Mouse (Mus musculus) embryonic facial prominence, embryonic 14.5 days (tissue): ENCODE data around the gene Fra10ac1. TPM values are rescaled to one million over a fixed set of nuclear protein-coding genes. Genes with fewer than 3 reads are reported as not detected.

Experiments used
- ATAC-seq: fragments of 200-750 bp; cut with Nextera tagmentation; 2 replicates; pipeline ENCODE4 v1.8.0; 2017; ENCODE audit warnings: low read depth, moderate number of reproducible peaks, moderate TSS enrichment
- DNase-seq: peaks from one replicate; pipeline ENCODE4 v3.0.0-alpha.2; 2015; ENCODE audit warnings: low spot score
- H3K27ac ChIP-seq: fragments of 300-500 bp; sonication (generic); replicated peaks from 2 replicates; pipeline ENCODE4 v1.5.1; 2014; ENCODE audit warnings: low read depth, mild to moderate bottlenecking, low read length, moderate library complexity
- H3K27me3 ChIP-seq: fragments of 300-500 bp; sonication (generic); replicated peaks from 2 replicates; pipeline ENCODE4 v1.6.1; 2014; ENCODE audit warnings: low read length; ENCODE audit not compliant: control insufficient read depth, insufficient read depth
- H3K36me3 ChIP-seq: fragments of 300-500 bp; sonication (generic); 2 replicates; pipeline ENCODE4 v1.6.1; 2014; ENCODE audit warnings: low read length, mixed read lengths; ENCODE audit not compliant: control insufficient read depth, insufficient read depth
- H3K4me1 ChIP-seq: fragments of 300-500 bp; sonication (generic); 2 replicates; pipeline ENCODE4 v1.6.1; 2014; ENCODE audit warnings: antibody characterized with exemption, low read length; ENCODE audit not compliant: control insufficient read depth, insufficient read depth
- H3K4me2 ChIP-seq: fragments of 300-500 bp; sonication (generic); 2 replicates; pipeline ENCODE4 v1.6.1; 2014; ENCODE audit warnings: low read depth, mild to moderate bottlenecking, low read length, moderate library complexity, mixed read lengths
- H3K4me3 ChIP-seq: fragments of 300-500 bp; sonication (generic); 2 replicates; pipeline ENCODE4 v1.5.1; 2014; ENCODE audit warnings: low read depth, mild to moderate bottlenecking, low read length
- H3K9ac ChIP-seq: fragments of 300-500 bp; sonication (generic); 2 replicates; pipeline ENCODE4 v1.6.1; 2014; ENCODE audit warnings: low read depth, mild to moderate bottlenecking, low read length, moderate library complexity, mixed read lengths
- H3K9me3 ChIP-seq: fragments of 300-500 bp; sonication (generic); 2 replicates; pipeline ENCODE4 v1.6.1; 2016; ENCODE audit warnings: low read length; ENCODE audit not compliant: control insufficient read depth
- WGBS: fragments of 180-500 bp; shearing (Covaris S2); extraction: QIAGEN DNeasy Blood & Tissue Kit; methylation state at CpG from one replicate; pipeline ENCODE4 v1.1.7; 2014; 5-methylcytosine and 5-hydroxymethylcytosine counted together
- polyA plus RNA-seq: library from polyadenylated mRNA; unstranded; fragments of >200 nt; fragmentation: Nextera tagmentation; extraction: Ambion mirVana; gene quantifications from 2 replicates; pipeline ENCODE4 v1.2.1, GENCODE M21; 2014

Gene Fra10ac1
- polyA plus RNA-seq, 1 experiment from 2014 or later: 26.0 TPM

DNA sequence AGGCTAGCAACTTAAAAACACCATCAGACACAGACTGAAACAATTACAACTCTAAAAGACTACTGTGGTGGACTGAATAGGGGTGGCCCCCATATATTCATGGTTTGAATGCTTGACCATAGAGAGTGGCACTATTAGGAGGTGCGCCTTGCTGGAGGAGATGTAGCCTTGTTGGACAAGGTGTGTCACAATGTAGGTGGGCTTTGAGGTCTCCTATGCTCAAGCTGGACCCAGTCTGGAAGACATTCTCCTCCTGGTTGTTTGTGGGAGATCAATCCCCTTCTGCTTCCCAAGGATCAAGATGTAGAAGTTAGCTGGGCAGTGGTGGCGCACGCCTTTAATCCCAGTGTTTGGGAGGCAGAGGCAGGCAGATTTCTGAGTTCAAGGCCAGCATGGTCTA lies 6.3 kb downstream of the Fra10ac1 start:
- Histone ChIP-seq H3K9me3 (no peaks in the 10 kb centered on the region), H3K27ac (no peak overlapping the region), H3K27me3 (no peaks in the 10 kb centered on the region), H3K36me3 (peaks cover 37% of the 10 kb centered on the region), H3K4me2 (no peak overlapping the region), H3K4me1 (no peaks in the 10 kb centered on the region), H3K4me3 (no peak overlapping the region), H3K9ac (no peak overlapping the region)
- DNase-seq (no peak), ATAC-seq (no peak)
- WGBS: 100% methylated on average over 3 of the region's 3 CpGs

DNA sequence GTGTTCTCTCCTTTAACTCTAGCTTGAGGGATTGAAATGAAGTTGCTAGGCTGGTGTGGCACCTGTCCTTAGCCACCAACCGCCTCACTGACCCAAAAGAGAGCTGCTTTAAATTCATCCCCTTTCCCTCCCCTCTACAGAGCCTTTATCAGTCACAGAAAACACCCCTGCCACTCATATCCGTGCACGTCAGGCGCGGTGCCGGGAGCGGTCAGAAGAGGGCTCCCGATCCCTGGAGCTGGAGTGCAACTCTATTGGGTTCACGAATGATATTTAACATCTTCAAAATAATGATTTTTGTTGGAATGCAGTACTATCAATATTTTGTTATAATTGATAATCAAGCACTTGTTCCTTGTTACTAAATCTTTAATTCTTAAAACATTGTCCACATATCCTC lies 17.3 kb downstream of the Fra10ac1 start:
- no peaks in the 10 kb centered on the region for H3K27me3 ChIP-seq
- H3K36me3 ChIP-seq: peaks cover 31% of the 10 kb centered on the region
- DNase-seq: no peak
- no peaks in the 10 kb centered on the region for H3K9me3 ChIP-seq
- H3K9ac ChIP-seq: no peak overlapping the region
- 66% methylated on average over 9 of the region's 9 CpGs for WGBS
- H3K4me3 ChIP-seq: no peak overlapping the region
- no peak for ATAC-seq
- no peak overlapping the region for H3K27ac ChIP-seq
- H3K4me2 ChIP-seq: no peak overlapping the region
- H3K4me1 ChIP-seq: no peaks in the 10 kb centered on the region

DNA sequence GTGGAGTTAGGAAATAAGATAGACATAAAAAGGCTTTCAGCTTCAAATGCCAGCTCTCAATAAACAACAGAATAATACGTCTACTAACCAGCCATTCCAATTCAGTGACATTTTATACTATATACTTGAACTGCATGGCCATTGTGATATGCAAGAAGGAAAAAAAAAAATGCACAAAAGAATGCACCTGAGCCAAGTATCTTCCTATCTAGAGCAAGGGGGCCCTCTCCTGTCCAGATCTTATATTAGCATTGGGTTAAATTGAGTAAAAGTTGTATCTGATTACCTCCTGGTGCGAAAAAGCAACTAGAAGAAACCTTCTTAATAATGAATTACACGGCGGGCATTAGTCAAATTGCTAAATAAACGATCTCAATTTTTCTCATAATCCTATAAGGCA lies 25.2 kb downstream of the Fra10ac1 start:
- DNase-seq: peak; percentile 47
- H3K9ac ChIP-seq: no peak overlapping the region
- no peak overlapping the region for H3K27ac ChIP-seq
- no peaks in the 10 kb centered on the region for H3K9me3 ChIP-seq
- ATAC-seq: no peak
- no peaks in the 10 kb centered on the region for H3K27me3 ChIP-seq
- H3K4me2 ChIP-seq: no peak overlapping the region
- H3K4me3 ChIP-seq: no peak overlapping the region
- 89% methylated on average over 5 of the region's 5 CpGs for WGBS
- H3K36me3 ChIP-seq: peaks cover 14% of the 10 kb centered on the region
- no peaks in the 10 kb centered on the region for H3K4me1 ChIP-seq

DNA sequence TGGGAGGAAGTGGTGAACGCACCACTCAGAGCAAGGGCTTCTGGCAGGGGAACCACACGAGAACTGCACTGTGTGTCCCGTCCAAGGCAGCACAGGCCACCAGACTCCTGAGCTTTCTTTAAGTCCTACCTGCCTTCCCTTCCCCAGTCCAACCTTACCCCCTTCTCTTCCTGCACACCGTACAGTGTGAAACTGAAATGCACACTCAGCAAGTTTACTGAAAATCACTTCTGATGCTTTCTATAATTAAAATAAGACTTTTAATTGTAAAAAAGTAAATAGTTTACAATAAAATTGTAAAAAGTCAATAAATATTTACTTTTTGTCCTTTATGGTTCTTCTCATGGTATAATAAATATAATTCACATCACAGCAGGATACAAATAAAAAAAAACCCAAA lies 28.7 kb downstream of the Fra10ac1 start:
- Histone ChIP-seq H3K27ac (no peak overlapping the region), H3K4me3 (no peak overlapping the region), H3K36me3 (peaks cover 8% of the 10 kb centered on the region; the same call in 1 of the 2 replicates), H3K4me1 (no peaks in the 10 kb centered on the region), H3K27me3 (no peaks in the 10 kb centered on the region), H3K9ac (no peak overlapping the region), H3K4me2 (no peak overlapping the region), H3K9me3 (no peaks in the 10 kb centered on the region)
- DNase-seq (no peak), ATAC-seq (no peak)
- 93% methylated on average over 4 of the region's 4 CpGs for WGBS

DNA sequence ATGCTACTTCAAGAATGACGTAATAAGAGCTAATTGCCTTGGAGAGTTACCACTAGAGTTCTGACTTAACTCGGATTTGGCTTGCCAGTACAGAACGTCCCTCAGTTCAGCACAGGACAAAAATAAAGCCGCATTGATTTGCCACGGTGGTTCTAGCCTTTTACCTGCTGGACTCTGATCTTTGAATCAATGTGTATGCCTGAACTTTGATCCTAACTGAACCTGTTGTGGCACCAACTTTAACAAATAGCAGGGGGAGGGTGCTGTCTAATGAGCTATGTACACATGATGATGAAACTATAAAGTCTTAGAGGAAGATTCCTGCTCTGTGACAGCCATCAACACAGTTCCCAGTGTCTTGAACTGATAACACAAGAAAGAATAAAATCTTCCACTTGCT lies 32.5 kb downstream of the Fra10ac1 start:
- Histone ChIP-seq H3K27ac (no peak overlapping the region), H3K9me3 (no peaks in the 10 kb centered on the region), H3K4me2 (no peak overlapping the region), H3K9ac (no peak overlapping the region), H3K4me1 (no peaks in the 10 kb centered on the region), H3K27me3 (no peaks in the 10 kb centered on the region), H3K4me3 (no peak overlapping the region), H3K36me3 (peaks cover 26% of the 10 kb centered on the region; the same call in 1 of the 2 replicates)
- 80% methylated on average over 5 of the region's 5 CpGs for WGBS
- no peak for DNase-seq
- no peak for ATAC-seq

DNA sequence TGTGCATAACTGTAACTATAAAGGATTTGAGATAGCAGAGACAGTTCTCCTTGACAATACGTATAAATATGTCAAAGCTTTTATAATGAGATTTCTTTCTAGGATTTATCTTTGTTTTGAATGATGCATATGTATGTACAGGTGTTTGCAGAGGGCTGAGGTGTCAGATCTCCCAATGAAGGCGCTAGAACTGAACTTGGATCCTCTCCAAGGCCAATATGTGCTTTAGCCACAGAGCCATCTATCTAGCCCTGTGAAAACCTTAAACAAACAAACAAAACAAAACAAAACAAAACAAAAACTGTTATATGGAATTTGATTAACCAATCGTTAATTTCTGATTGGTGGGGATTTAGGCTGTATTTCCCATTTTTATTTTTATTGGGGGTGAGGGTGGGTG lies 33.4 kb downstream of the Fra10ac1 start:
- Histone ChIP-seq H3K9me3 (no peaks in the 10 kb centered on the region), H3K4me3 (no peak overlapping the region), H3K4me2 (no peak overlapping the region), H3K9ac (no peak overlapping the region), H3K36me3 (peaks cover 26% of the 10 kb centered on the region; the same call in 1 of the 2 replicates), H3K27me3 (no peaks in the 10 kb centered on the region), H3K27ac (no peak overlapping the region), H3K4me1 (no peaks in the 10 kb centered on the region)
- DNase-seq: no peak
- 84% methylated on average over 3 of the region's 3 CpGs for WGBS
- ATAC-seq: no peak

DNA sequence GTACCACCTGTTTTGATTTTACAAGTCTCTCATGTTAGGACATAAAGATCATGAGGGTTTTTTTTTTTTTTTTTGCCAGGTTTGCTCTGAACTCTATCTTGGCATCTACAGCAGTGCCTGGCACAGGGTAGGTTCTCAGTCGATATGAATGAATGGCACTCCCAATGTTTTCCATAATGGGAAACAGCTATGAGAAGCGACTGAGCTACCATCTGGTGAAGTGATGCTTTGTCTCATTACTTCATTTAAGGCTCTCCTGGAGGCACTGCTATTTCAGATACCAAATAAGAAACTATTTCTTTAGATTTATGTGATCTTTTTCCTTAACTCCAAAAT lies 36.6 kb downstream of the Fra10ac1 start:
- Histone ChIP-seq H3K36me3 (peaks cover 23% of the 10 kb centered on the region; the same call in 1 of the 2 replicates), H3K4me1 (no peaks in the 10 kb centered on the region), H3K27ac (no peak overlapping the region), H3K4me2 (no peak overlapping the region), H3K9ac (no peak overlapping the region), H3K9me3 (no peaks in the 10 kb centered on the region), H3K4me3 (no peak overlapping the region), H3K27me3 (no peaks in the 10 kb centered on the region)
- no peak for ATAC-seq
- DNase-seq: no peak
- WGBS: 76% methylated on average over 2 of the region's 2 CpGs

DNA sequence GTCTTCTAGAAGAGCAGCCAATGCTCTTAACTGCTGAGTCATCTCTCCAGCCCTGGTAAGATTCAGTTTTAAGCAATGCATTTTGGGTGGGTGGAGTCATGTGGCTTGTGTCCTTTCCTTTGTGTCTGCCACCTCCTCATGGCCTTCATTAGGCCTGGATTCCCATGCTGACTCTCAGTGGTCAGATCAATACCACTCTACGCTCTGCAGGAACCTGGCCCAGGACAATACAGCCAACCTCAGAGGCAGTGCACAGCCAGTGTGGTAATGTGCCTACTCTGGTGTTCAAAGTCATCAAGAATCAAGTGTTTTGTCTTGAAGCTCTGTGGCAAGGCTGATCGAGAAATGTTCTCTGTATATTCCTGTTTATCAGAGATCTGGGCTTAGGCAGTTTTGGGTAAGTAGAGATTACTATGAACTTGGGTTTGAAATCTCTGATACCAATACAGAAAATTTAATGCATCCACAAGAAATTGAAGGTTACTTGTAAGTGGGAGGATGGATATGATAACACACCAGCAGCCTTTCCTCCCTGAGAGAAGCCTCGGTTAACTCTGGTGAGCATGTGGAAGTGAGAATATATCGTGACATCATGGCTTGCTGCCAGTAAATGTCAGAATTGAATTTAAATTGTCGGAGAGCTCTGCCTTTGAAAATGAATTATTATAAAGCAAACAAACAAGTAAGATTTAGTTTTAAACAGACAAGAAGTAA lies 37.2 kb downstream of the Fra10ac1 start:
- Histone ChIP-seq H3K4me2 (no peak overlapping the region), H3K9ac (no peak overlapping the region), H3K4me3 (no peak overlapping the region), H3K36me3 (peaks cover 23% of the 10 kb centered on the region; the same call in 1 of the 2 replicates), H3K27me3 (no peaks in the 10 kb centered on the region), H3K27ac (no peak overlapping the region), H3K9me3 (no peaks in the 10 kb centered on the region), H3K4me1 (no peaks in the 10 kb centered on the region)
- ATAC-seq: no peak
- 86% methylated on average over 5 of the region's 5 CpGs for WGBS
- DNase-seq: no peak

DNA sequence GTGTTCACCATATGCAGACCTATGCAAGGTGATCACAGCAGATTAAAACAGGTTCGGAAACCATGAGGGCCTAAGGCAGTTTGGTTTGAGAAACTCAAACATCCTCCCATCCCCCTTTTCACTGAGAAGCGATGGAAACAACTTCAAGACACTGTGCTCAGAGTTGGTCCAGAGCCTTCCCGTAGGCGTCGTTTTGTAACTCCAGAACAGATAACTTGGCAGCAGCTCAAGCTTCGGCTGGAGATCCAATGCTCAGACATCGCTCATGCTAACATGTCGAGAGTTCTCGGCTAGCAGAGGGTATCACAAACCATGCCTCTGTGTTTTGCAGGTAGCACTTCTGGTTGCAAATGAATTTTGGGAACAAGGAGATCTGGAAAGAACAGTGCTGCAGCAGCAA lies 44.3 kb downstream of the Fra10ac1 start:
- Histone ChIP-seq H3K36me3 (no peaks in the 10 kb centered on the region), H3K27ac (no peak overlapping the region), H3K4me1 (no peaks in the 10 kb centered on the region), H3K9ac (no peak overlapping the region), H3K27me3 (no peaks in the 10 kb centered on the region), H3K4me2 (no peak overlapping the region), H3K4me3 (no peak overlapping the region), H3K9me3 (no peaks in the 10 kb centered on the region)
- no peak for ATAC-seq
- no peak for DNase-seq
- WGBS: 91% methylated on average over 9 of the region's 9 CpGs
